Mouse (Mus musculus) ES-E14 (cell line): ENCODE results near the gene Paqr9. TPM values are rescaled to one million over a fixed set of nuclear protein-coding genes. Genes with fewer than 3 reads are reported as not detected.

Source experiments
- DNase-seq: peaks from one replicate; pipeline ENCODE4 v3.0.0-alpha.2; 2013; ENCODE audit warnings: low read depth, low spot score
- H3K27ac ChIP-seq: 2 replicates; pipeline ENCODE4 v1.5.1; 2012; ENCODE audit warnings: low read depth, mild to moderate bottlenecking, low read length, moderate library complexity, mixed read lengths; ENCODE audit not compliant: poor library complexity, insufficient read depth, severe bottlenecking
- H3K36me3 ChIP-seq: 2 replicates; pipeline ENCODE4 v1.6.1; 2012; ENCODE audit warnings: mild to moderate bottlenecking, low read length, moderate library complexity, mixed read lengths; ENCODE audit not compliant: control insufficient read depth, poor library complexity, insufficient read depth, severe bottlenecking
- H3K4me1 ChIP-seq, 2 experiments: fragments of 150-350 bp in 1 of 2; sonication (generic) in 1 of 2; 2 replicates each; pipeline ENCODE4 v1.6.1; 2012; ENCODE audit warnings: low read length in 2 of 2, mild to moderate bottlenecking in 1 of 2, mixed read lengths in 1 of 2; ENCODE audit not compliant: control insufficient read depth in 2 of 2, insufficient read depth in 2 of 2, poor library complexity in 1 of 2
- H3K4me3 ChIP-seq, 2 experiments: fragments of 150-350 bp in 1 of 2; sonication (generic) in 1 of 2; 2 replicates each; pipeline ENCODE4 v1.5.1; 2012; ENCODE audit warnings: low read length in 2 of 2, low read depth in 1 of 2, mild to moderate bottlenecking in 1 of 2, mixed read lengths in 1 of 2; ENCODE audit not compliant: insufficient read depth in 1 of 2, poor library complexity in 1 of 2, severe bottlenecking in 1 of 2
- H3K9ac ChIP-seq: 2 replicates; pipeline ENCODE4 v1.6.1; 2012; ENCODE audit warnings: low read depth, mild to moderate bottlenecking, low read length, mixed read lengths; ENCODE audit not compliant: poor library complexity, insufficient read depth, severe bottlenecking
- H3K9me3 ChIP-seq: fragments of 150-350 bp; sonication (generic); 2 replicates; pipeline ENCODE4 v1.6.1; 2012; ENCODE audit warnings: low read depth, mild to moderate bottlenecking, low read length; ENCODE audit not compliant: control insufficient read depth, insufficient read depth
- CHD2 ChIP-seq: IDR thresholded peaks from 2 replicates; pipeline ENCODE4 v1.6.1; 2014; ENCODE audit warnings: mild to moderate bottlenecking, low read depth, low read length, inconsistent platforms
- HCFC1 ChIP-seq: IDR thresholded peaks from 2 replicates; pipeline ENCODE4 v1.6.1; 2012; ENCODE audit warnings: low read length, inconsistent platforms, borderline replicate concordance; ENCODE audit not compliant: insufficient read depth
- MAFK ChIP-seq: IDR thresholded peaks from 2 replicates; pipeline ENCODE4 v1.6.1; 2014; ENCODE audit warnings: mild to moderate bottlenecking, low read depth, low read length, inconsistent platforms; ENCODE audit not compliant: insufficient read depth
- ZC3H11A ChIP-seq: IDR thresholded peaks from 2 replicates; pipeline ENCODE4 v1.6.1; 2012; ENCODE audit warnings: low read depth, mild to moderate bottlenecking, inconsistent platforms, low read length, borderline replicate concordance
- ZNF384 ChIP-seq: IDR thresholded peaks from 2 replicates; pipeline ENCODE4 v1.6.1; 2012; ENCODE audit warnings: low read depth, low read length, inconsistent platforms
- in situ Hi-C, 2 experiments: fragments of 600-800 bp; cut with MboI; formaldehyde crosslinking; loops; one replicate each; pipeline ENCODE4 v1.15.1; 2025; ENCODE audit warnings: low sequenced_read_pairs in 2 of 2, inconsistent platforms in 1 of 2; ENCODE audit not compliant: unreplicated experiment in 2 of 2
- total RNA-seq: library from RNA; depleted of rRNA; stranded (reverse); fragments of 300-350 nt; gene quantifications from 2 replicates; pipeline ENCODE4 v1.2.3, GENCODE M21; 2012

The Paqr9 gene
- total RNA-seq, 1 experiment: 0.58 TPM

DNA sequence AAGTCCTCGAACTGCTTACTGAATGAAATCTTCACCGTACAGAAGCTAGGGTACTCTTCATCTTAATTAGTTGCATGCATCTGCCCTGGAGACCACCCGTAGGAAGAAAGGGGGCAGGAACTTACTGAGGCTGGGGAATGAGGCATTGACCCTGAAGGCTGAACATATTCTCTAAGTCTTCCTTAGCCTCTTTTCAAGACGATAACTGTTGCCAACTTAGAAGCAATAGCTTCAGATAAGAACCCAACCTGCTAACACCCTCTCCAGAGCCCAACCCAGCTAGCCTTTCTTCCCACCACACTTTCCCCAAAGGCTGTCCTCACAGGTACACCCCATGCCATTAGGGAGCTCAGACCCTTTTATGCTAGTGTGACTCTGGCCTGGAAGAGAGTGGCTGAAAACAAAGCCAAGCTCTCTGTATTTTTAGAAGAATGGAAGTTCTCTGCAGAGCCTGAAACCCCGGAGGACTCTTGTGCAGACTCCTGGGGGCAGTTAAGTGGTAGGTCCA is 4.2 kb upstream of the Paqr9 start:
- Histone ChIP-seq H3K27ac (no peak overlapping the region), H3K4me3 (no peak overlapping the region), H3K4me1 (peaks cover 0 to 2% of the 10 kb centered on the region in 2 experiments; a peak in 1 of 4 replicates), H3K36me3 (no peaks in the 10 kb centered on the region), H3K9ac (no peak overlapping the region), H3K9me3 (no peaks in the 10 kb centered on the region)
- no peak for DNase-seq
- in situ Hi-C loops: no loop called here
- TF ChIP-seq ZC3H11A: no peak
- TF ChIP-seq ZNF384: no peak
- no peak for TF ChIP-seq CHD2
- no peak for TF ChIP-seq HCFC1
- no peak for TF ChIP-seq MAFK

GRCm38 (mm10) chr9:95556067-95556512 is 3.4 kb upstream of the Paqr9 start:
- no peaks in the 10 kb centered on the region for H3K9me3 ChIP-seq
- in situ Hi-C loops: no loop called here
- TF ChIP-seq MAFK: no peak
- TF ChIP-seq CHD2: no peak
- no peak for TF ChIP-seq HCFC1
- TF ChIP-seq ZC3H11A: no peak
- TF ChIP-seq ZNF384: no peak
- DNase-seq: no peak
- no peak overlapping the region for H3K4me3 ChIP-seq
- no peaks in the 10 kb centered on the region for H3K36me3 ChIP-seq
- peaks cover 0 to 5% of the 10 kb centered on the region in 2 experiments; a peak in 1 of 4 replicates for H3K4me1 ChIP-seq
- no peak overlapping the region for H3K27ac ChIP-seq
- no peak overlapping the region for H3K9ac ChIP-seq

DNA sequence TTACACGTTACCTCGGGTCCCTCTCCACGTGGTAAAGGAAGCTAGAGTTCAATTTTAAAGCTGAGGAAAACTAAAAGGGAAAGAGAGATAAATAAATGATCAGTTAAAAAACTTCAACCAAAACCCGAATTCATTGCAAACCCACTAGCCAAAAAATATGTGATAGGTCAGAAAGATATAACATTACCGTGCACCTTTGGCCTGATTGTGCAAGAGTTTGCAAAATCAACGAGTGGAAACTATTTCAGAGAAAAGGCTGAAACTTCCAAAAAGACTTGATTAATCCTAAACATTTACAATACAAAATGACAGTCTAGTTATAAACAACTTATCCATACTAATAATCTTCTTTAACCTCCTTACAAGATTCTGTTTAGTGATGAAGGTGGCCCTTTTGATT is 1.7 kb upstream of the Paqr9 start:
- no peak for DNase-seq
- Histone ChIP-seq H3K36me3 (no peaks in the 10 kb centered on the region), H3K9me3 (no peaks in the 10 kb centered on the region), H3K4me3 (no peak overlapping the region), H3K9ac (no peak overlapping the region), H3K4me1 (peaks cover 0 to 5% of the 10 kb centered on the region in 2 experiments; a peak in 1 of 4 replicates), H3K27ac (no peak overlapping the region)
- in situ Hi-C loops: no loop called here
- TF ChIP-seq MAFK: no peak
- no peak for TF ChIP-seq ZNF384
- TF ChIP-seq ZC3H11A: no peak
- no peak for TF ChIP-seq CHD2
- TF ChIP-seq HCFC1: no peak

DNA sequence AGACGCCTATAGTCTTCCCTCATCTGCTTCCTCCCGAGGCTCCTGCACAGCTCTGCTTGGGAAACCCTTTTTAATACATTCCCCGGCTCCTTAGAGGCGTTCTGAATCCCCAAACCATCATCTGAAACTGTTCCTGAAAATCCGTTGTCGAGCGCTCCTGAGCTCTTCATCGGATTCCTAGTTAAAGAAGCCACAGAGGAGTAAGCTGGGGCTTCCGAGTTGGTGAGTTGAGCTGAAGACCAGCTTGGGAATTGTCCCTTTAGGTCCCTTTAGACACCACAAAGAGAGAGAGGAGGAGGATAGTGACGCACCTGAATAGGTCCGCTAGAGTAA is 765 bp upstream of the Paqr9 start:
- Histone ChIP-seq H3K9ac (no peak overlapping the region), H3K4me3 (peak overlapping the region; percentile 57 to 77; a peak in 1 of 4 replicates), H3K4me1 (peaks cover 0 to 5% of the 10 kb centered on the region in 2 experiments; a peak in 1 of 4 replicates), H3K36me3 (no peaks in the 10 kb centered on the region), H3K9me3 (no peaks in the 10 kb centered on the region), H3K27ac (no peak overlapping the region)
- DNase-seq: no peak
- TF ChIP-seq MAFK: no peak
- TF ChIP-seq CHD2: no peak
- no peak for TF ChIP-seq ZNF384
- TF ChIP-seq HCFC1: no peak
- no peak for TF ChIP-seq ZC3H11A
- in situ Hi-C loops: no loop called here
